Mouse (Mus musculus) layer of hippocampus, adult 9-11 months (tissue): ENCODE data around the gene Gm3776.
"Not testable (repeated sequence)": the region's sequence is repeated elsewhere in the genome, so short reads cannot be mapped to it uniquely, and the experiment has no call there.

Experiments
- DNase-seq: peaks from one replicate; pipeline ENCODE4 v3.0.0; 2022

The Gm3776 gene

DNA sequence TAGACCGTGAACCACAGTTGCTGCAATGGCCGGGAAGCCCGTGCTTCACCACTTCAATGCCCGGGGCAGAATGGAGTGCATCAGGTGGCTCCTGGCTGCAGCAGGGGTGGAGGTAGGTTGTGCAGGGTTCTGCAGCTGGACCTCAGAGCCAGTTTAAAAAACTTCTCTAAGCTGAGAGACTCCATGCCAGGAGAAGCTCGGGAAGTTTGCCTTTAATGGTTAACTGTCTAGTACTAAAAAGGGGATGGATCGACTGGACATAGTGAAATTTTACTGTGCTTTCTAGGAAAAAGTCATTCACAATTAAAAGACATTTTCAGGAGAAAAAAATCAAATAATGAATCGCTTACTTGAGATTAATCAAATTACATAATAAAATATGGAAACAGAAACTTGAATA, 37.9 kb downstream of the Gm3776 start:
- not testable (repeated sequence) for DNase-seq

DNA sequence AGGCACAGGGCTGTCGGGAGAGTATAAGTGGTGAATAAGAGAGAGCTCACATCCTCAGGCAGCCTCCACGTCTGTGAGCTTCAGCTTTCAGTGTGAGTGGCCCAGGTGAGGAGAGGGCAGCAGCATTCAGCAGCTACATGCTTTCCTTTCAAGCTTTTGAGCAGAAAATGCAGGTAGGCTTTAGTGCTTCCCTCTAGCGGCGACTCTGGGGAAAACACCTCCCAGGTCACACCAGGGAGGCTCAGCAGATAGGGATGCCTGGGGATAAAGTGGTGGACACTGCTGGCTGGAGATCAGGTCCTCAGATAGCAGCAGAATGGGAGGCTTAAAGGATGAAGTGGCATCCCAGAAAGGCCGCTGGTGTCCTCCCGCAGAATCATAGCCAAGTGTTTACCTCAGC, 39.2 kb downstream of the Gm3776 start:
- not testable (repeated sequence) for DNase-seq

DNA sequence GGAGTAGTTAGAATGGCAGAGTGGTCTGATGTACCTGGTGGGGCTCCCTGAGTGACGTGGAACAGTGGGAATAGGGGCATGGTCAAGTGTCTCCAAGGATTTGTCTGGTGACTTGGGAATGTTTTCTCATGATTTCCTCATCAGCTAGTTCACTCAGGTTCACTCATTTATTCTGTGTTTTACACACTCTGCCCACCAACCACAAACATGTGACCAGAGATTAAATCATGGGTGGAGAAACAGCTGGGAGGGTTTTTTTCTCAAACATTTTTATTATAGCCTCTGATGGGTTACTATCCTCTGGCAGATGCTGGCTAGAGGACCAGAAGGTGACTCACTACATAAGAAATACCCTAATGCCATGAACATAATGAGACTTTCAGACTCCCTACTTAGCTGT, 41.3 kb downstream of the Gm3776 start:
- DNase-seq, result no peak

DNA sequence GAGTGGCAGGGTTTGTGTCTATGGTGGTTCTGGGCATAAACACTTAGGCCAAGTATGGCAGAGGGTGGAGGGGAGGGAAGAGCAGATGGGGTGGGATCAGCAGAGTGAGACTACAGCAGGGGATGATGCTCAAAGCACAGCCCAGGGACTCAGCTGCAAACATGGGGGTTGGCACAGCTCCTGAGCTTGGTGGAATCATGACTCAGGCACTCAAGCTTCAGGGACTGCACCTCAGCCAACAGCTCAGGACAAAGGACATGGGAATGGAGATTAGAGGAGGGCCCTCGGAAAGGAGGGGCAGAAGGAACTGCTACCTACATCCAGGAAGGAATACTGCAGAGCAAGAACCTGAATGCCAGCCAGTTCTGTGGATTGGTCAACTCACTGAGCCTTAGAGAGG, 42.2 kb downstream of the Gm3776 start:
- DNase-seq, result not testable (repeated sequence)

DNA sequence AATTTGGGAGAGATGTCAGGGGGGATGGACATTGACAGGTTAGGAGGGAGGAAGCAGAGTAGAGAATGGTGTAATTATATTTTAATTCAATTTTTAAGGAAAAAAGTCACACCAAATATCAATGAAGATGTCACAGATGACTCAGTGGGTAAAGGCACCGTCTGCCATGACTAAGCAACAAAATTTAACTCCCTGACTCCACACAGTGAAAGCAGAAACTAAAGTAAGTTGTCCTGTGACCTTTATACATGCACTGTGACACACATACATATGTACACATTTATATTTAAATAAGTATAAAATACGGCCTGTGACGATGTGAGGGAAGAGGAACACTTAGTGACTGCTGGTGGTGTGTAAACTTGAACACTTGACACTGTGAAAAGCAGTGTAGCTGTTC, 51.2 kb downstream of the Gm3776 start:
- DNase-seq, result not testable (repeated sequence)

DNA sequence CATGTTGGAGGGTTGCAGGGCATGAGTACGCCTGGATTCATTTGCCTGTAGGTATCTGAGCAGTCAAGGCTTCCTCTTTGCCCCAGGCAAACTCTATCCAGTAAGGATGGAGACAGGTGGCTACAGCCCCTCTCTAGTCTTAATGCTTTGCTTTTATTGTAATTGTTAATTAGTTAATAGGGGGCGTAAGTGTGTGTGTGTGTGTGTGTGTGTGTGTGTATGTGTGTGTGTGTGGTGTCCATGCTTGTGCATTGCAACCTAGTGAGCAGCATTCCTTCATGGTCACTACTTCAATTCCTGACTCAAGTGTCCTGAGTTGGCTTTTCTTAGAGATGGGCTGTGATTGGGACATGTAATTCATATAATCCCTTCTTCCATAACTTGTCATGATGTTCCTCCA, 57.8 kb downstream of the Gm3776 start, which contains the start of gene Omt2a:
Gene Omt2a, minus strand, starts transcription at position 101 of the 400 bp plus-strand sequence.
- no peak for DNase-seq
